Mouse (Mus musculus): ENCODE data around the gene Gm20521.
"Not testable (repeated sequence)": the region's sequence is repeated elsewhere in the genome, so short reads cannot be mapped to it uniquely, and the experiment has no call there.

The Gm20521 gene

GRCm38 (mm10) chr14:54937361-54938182 lies 54.3 kb downstream of the Gm20521 start:
- no peak for DNase-seq

GRCm38 (mm10) chr14:54938431-54939219 lies 55.4 kb downstream of the Gm20521 start:
- DNase-seq: no peak

GRCm38 (mm10) chr14:54939434-54940175 lies 56.4 kb downstream of the Gm20521 start:
- DNase-seq: peak; percentile 76 to 79

GRCm38 (mm10) chr14:54940176-54940530 lies 56.9 kb downstream of the Gm20521 start:
- no peak for DNase-seq

GRCm38 (mm10) chr14:54941024-54941978 lies 58.1 kb downstream of the Gm20521 start:
- no peak for DNase-seq

- DNase-seq: no peak
These were observed 59.2 kb downstream of the Gm20521 start for GRCm38 (mm10) chr14:54942479-54942878.

- no peak for DNase-seq
These were observed 60.7 kb downstream of the Gm20521 start for GRCm38 (mm10) chr14:54943971-54944370.

- DNase-seq: no peak
These were observed 61.7 kb downstream of the Gm20521 start for GRCm38 (mm10) chr14:54944939-54945338.

GRCm38 (mm10) chr14:54945975-54946704 lies 62.9 kb downstream of the Gm20521 start:
- DNase-seq: no peak

GRCm38 (mm10) chr14:54947008-54947407 lies 63.8 kb downstream of the Gm20521 start:
- DNase-seq: not testable (repeated sequence)

Measured in cerebellum, postnatal 10 days (tissue).